In genomic region chr9:27663230-27663629, GRCm38 (mm10) we compare ENCODE assay signal across 31 mouse cellular contexts.
"Had no signal": no experiment of that assay in that cellular context is flagged by ENCODE, and none has a peak within 500 bp of the region (broad histone marks: within the 10 kb centered on the region; RNA-seq: fewer than 3 reads in every experiment).

No protein-coding gene starts in this region.

- H3K9ac ChIP-seq: limb, embryonic 12.5 days; limb, embryonic 13.5 days; limb, embryonic 15.5 days; liver, embryonic 13.5 days; liver, embryonic 14.5 days; liver, embryonic 15.5 days; liver, postnatal 0 days; lung, embryonic 14.5 days; lung, embryonic 15.5 days; midbrain, embryonic 12.5 days; midbrain, embryonic 13.5 days; midbrain, embryonic 15.5 days; neural tube, embryonic 12.5 days had no signal

- ATAC-seq: liver, postnatal 0 days; lung, postnatal 0 days; midbrain, embryonic 13.5 days; midbrain, embryonic 15.5 days; midbrain, embryonic 16.5 days had no signal

- H3K27me3 ChIP-seq: limb, embryonic 12.5 days; limb, embryonic 13.5 days; limb, embryonic 15.5 days; liver, embryonic 13.5 days; liver, embryonic 15.5 days; lung, embryonic 15.5 days; megakaryocyte, embryonic 14.5 days; midbrain, embryonic 12.5 days; midbrain, embryonic 13.5 days; midbrain, embryonic 15.5 days; neural tube, embryonic 12.5 days had no signal

- H3K36me3 ChIP-seq: limb, embryonic 10.5 days; limb, embryonic 12.5 days; limb, embryonic 13.5 days; limb, embryonic 15.5 days; liver, embryonic 13.5 days; liver, embryonic 15.5 days; lung, embryonic 15.5 days; midbrain, embryonic 10.5 days; midbrain, embryonic 12.5 days; midbrain, embryonic 13.5 days; midbrain, embryonic 15.5 days; neural tube, embryonic 12.5 days had no signal

- H3K4me2 ChIP-seq: limb, embryonic 12.5 days; limb, embryonic 13.5 days; limb, embryonic 15.5 days; liver, embryonic 13.5 days; liver, embryonic 15.5 days; lung, embryonic 14.5 days; lung, embryonic 15.5 days; midbrain, embryonic 11.5 days; midbrain, embryonic 12.5 days; midbrain, embryonic 13.5 days; midbrain, embryonic 15.5 days; neural tube, embryonic 12.5 days had no signal

- H3K4me1 ChIP-seq: limb, embryonic 12.5 days; limb, embryonic 15.5 days; lung, embryonic 15.5 days; midbrain, embryonic 10.5 days; midbrain, embryonic 13.5 days; midbrain, embryonic 15.5 days had no signal

- DNase-seq: left cerebral cortex, postnatal 4 days; liver; liver, embryonic 13.5 days; liver, postnatal 0 days; lung, adult 18-20 months; lung, adult 2 months; lung, embryonic 14.5 days; lung, postnatal 10 days; lung, postnatal 14 days; lung, postnatal 36 days; lung, postnatal 4 days; midbrain, embryonic 14.5 days had no signal

- H3K4me3 ChIP-seq: left cerebral cortex, adult 2 months; limb, embryonic 10.5 days; limb, embryonic 12.5 days; limb, embryonic 13.5 days; limb, embryonic 15.5 days; liver, embryonic 13.5 days; liver, embryonic 15.5 days; lung, embryonic 15.5 days; megakaryocyte, embryonic 14.5 days; midbrain, embryonic 10.5 days; midbrain, embryonic 12.5 days; midbrain, embryonic 13.5 days; midbrain, embryonic 15.5 days; myocyte; neural tube, embryonic 12.5 days had no signal

- H3K27ac ChIP-seq: left cerebral cortex, adult 2 months; limb, embryonic 10.5 days; limb, embryonic 12.5 days; limb, embryonic 13.5 days; limb, embryonic 15.5 days; liver, embryonic 13.5 days; liver, embryonic 14.5 days; liver, embryonic 15.5 days; lung, embryonic 15.5 days; macrophage; midbrain, embryonic 10.5 days; midbrain, embryonic 12.5 days; midbrain, embryonic 13.5 days; midbrain, embryonic 15.5 days; neural tube, embryonic 12.5 days had no signal

- H3K9me3 ChIP-seq: limb, embryonic 10.5 days; limb, embryonic 12.5 days; limb, embryonic 13.5 days; limb, embryonic 15.5 days; liver, embryonic 13.5 days; liver, embryonic 15.5 days; lung, embryonic 15.5 days; megakaryocyte, embryonic 14.5 days; midbrain, embryonic 10.5 days; midbrain, embryonic 12.5 days; midbrain, embryonic 13.5 days; midbrain, embryonic 15.5 days; neural tube, embryonic 12.5 days had no signal
